Mouse (Mus musculus) spleen, postnatal 4 days (tissue): ENCODE measurements around the gene Kcnk10.
"Not testable (repeated sequence)": the region's sequence is repeated elsewhere in the genome, so short reads cannot be mapped to it uniquely, and the experiment has no call there.

Experiments used
- DNase-seq, 2 experiments: peaks; one replicate each; pipeline ENCODE4 v3.0.0; 2022; ENCODE audit warnings: low spot score in 2 of 2

The Kcnk10 gene

DNA sequence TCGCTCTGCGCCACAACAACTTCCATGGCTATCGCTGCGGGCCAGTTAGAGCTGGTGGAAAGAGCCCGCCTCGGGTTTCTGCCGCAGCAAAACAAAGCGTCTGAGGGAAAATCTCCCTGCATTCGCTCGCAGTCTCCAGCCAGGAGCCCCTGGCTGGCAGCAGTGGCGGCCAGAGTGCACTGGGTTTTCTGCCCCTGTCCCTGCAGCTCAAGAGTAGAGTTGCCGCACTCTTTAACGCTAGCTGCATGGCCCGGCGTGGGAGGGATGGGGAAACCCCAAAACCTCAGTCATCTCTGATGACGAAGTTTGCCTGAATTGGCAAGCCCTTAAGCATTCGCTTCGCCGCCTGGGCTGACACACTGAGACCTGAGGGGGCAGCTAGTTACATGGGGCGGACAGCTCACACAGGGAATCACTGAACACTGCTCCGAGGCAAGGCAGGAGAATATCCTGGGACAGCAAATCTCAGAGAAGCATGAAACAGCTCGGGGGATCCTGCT lies at the start of gene Kcnk10:
Gene Kcnk10, minus strand, starts transcription at position 450 of the 500 bp plus-strand sequence.
- DNase-seq: peak; percentile 40 to 74

DNA sequence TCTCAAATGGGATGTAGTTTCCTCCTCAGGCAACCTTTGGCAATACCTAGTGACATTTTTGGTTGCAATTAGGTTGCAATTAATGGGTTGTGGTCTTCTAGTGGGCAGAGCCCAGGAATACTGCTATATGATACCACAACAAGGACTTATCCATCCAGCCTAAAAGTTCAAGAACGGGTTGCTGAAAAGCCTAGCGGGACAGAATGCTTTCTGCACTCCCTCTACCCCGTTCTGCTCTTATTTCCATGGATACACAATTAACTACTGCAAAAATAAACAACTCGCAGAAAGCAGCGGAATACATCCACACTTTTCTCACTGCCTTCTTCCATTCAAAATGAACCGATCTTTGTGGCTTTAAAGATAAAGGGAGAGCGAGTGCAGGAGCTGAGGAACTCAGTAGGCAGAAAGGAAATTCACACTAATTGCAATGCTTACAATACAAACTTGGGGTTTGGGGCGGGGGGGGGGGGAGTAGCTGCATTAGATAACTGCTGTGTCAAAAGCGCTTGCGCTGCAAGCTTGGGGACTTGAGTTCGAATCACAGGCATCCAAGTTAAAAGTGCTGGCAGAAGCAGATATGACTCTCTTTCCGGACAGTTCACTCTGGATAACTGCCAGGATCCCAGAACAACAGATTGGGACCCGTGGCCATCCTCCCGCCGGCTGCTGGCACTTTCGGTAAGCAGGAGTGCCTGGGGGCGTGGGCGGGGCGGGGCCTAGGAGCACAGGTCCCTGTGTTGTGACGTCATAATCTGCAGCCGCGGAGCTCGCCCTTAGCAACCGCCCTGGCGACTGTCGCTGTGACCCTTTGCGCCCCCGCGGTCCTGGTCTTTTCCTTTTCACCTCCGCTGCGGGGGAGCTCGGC lies 49.5 kb upstream of the Kcnk10 start, which contains the start of gene Spata7:
Gene Spata7, plus strand, starts transcription at position 766 of the 868 bp plus-strand sequence.
- DNase-seq: peak; percentile 76 to 86

DNA sequence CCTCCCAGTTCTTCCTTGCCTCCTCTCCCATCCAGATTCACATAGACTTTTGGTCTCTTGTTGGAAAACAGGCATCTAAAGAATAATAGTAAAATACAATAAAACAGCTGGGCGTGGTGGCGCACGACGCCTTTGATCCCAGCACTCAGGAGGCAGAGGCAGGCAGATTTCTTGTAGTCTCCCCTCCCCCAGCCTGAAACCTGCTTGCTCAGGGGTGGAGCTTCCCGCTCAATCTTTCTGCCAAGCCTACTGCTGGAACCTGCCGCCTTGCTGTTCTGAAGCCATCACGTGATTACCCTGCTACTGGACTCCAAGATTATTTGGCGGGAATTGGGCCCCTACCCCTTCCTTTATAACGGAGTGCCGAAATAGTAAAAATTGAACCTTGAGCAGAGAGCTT lies 45.2 kb upstream of the Kcnk10 start:
- not testable (repeated sequence) for DNase-seq

DNA sequence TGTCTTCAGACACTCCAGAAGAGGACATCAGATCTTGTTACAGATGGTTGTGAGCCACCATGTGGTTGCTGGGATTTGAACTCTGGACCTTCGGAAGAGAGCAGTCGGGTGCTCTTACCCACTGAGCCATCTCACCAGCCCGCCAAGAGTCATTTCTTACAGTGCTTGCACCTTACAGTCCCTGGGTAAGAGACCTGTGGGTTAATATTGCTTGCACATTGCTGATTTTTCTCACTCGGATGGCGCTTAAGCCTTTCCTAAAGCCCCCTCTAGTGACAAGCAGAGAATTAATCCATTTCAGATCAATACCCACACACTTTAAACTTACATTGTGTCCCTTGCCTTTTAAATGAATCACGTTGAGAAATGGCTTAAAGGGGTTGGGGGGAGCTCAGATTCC lies 42.8 kb upstream of the Kcnk10 start:
- not testable (repeated sequence) for DNase-seq

DNA sequence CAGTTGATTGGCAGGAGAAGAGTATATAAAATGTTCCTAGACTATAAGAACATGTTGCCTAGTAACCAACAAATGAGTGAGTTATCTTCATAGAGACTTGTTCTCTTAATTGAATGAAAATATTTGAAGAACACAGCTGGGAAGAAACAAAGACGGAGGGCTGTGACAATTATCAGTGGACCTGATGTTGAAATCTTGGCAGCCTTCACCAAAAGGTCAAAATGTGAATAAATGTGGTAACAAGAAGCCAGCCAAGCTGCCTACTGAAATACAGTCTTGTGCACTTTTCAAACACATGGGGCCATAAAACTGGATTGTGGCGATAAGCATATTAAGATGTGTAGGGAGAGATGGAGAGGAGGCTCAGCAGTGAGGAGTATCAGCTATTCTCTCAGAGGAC lies 41.4 kb upstream of the Kcnk10 start:
- DNase-seq: no peak

DNA sequence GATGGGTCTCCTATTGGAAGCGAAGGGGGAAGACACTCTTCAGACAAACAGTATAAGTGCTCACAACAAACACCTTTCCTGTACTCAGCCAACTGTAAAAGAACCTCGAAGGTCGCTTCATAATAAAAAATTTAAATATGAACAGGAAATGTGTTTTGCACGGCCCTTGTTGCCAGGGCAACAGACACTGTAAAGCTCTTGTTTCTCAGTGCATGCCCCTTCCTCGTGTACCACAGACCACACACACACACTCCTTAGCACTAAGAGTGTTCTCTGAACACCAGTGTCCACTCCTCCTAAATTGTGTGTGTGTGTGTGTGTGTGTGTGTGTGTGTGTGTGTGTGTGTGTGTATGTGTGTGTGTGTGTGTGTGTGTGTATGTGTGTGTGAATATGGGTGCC lies 37.6 kb upstream of the Kcnk10 start:
- no peak for DNase-seq

DNA sequence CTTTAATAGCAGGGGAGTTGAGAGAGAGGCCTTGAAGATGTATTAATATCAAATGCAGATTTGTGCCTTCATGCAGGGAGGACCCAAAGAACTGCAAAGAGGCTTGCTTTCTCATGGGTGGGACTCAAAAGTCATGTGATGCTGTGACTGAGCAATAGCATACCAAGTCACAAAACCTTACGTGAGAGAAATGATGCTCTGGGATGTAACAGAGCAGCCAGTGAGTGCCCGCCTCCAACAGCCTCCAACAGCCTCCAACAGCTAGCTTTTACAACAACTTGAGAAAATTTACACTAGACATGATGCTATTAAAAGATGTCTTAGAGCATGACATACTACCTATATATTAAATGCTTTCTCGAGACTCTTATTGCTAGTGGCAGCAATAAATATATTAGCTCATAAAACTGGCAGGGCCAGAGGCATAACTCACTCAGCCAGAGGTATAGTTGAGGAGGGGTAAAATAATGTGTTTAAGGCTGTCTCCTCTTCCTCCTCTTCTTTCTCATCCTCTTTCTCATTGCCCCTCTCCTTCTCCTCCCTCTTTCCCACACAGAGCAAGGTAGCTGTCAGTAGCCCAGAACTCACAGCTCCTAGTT lies 36.9 kb upstream of the Kcnk10 start:
- DNase-seq: no peak

DNA sequence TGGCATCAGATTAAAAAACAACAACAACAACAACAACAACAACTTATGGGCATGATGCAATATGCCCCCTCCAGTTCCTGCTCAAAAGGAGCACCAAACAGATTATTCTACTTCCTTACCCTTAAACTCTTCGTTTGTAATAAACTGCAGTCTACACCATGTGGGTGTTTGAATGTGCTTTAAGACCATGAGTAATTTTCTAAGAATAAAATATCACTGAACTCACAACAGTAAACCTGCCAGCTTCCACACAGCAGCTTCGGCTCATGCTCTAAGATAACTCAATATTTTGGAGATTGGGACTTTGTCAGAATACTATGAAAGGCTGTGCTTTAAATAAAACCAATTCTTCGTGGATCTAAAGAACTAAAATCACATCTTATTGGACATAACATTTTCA lies 32.2 kb upstream of the Kcnk10 start:
- DNase-seq: no peak

DNA sequence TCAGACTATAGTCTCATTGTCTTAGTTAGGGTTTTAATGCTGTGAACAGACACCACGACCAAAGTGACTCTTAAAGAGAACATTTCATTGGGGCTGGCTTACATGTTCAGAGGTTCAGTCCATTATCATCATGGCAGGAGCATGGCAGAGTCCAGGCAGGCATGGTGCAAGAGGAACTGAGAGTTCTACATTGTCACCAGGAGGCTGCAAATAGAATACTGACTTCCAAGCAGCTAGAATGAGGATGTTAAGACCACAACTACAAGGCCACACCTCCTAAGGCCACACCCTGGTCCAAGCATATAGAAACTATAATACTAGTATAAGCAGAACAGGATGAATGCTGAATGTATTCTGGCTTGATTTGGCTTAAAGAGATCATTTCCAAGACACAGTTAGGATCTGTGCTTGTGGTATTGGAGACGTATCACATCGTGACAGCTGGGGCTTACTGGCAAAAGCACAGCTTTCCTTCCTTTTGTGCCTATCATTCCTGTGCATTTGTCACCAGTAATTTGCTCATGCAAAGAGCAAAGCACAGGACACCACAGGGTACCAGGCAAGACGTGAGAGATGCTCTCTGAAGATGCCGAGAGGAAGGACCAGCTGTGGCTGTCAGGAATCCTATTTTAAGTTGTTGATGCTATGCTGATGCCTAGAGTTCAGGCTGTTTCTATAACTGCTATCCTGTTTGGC lies 28.6 kb upstream of the Kcnk10 start:
- peak in 1 of 2 experiments; percentile 16 for DNase-seq

DNA sequence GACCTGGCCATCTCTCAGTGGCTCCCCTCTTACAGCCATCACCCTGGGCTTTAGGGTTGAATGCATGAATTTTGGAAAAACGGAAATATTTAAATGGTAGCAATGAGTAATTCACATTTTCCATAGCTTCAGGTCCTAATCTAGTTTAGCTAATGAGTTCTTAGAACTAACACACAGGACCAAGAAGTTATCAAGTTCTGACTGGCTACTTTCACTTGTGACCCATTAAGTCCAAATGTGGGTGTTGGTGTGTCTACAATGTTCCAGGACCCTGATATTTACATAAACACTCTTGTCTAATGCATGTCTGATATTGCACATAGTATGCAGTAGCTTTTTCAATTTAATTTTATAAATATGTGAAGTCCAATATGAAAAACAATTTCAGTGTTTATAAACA lies 27.2 kb upstream of the Kcnk10 start:
- DNase-seq: no peak

DNA sequence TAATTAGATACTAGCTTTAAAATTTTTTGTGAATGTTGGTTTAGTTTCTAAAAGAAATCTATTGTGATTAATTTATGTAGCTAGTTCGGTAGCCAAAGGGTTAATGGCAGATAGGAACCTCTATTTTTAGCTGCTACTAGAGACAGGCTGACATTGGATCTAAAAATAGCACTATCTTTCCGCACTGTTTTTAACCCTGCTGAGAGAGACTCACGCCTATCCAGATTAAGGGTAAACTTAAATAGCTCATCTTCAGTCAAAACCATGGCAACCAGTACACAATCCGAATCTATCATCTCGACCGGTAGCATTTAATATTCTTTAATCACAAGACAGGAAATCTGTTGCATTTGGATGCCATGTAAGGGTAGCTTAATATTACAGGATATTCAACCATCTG lies 24.0 kb upstream of the Kcnk10 start:
- no peak for DNase-seq

DNA sequence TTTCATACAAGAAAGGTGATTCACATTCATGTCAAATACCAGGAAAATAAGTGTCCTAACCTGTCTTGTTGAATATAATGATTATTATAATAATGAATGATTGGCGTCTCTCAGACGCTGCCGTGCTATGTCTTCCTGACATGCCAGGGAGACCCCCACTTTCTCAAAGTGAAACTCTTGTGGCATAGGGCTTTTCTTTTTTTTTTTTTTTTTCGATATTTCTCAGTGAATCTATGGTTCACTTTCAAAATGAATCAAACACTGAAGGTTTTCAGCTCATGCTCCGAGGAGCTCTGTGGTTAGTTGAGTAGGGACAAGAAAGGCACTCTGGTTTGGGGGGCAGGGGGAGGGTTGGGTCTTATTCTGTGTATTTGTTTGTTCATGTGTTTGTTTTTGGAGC lies 22.8 kb upstream of the Kcnk10 start:
- DNase-seq: no peak

DNA sequence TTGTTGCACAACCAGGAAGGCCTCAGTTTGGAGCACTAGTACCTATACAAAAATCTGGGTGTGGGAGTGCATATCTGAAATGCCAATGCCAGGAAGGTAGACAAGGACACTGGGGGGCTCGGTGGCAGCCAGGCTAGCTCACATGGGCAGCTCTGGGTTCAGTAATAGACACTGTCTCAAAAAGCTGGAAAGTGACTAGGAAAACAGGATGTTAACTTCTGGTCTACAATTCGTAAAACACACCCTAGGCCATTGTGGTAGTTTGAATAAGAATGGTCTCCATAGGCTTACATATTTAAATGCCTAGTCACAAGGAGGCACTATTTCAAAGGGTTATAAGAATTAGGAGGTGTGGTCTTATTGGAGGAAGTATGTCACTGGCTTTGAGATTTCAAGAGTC lies 12.9 kb upstream of the Kcnk10 start:
- no peak for DNase-seq

DNA sequence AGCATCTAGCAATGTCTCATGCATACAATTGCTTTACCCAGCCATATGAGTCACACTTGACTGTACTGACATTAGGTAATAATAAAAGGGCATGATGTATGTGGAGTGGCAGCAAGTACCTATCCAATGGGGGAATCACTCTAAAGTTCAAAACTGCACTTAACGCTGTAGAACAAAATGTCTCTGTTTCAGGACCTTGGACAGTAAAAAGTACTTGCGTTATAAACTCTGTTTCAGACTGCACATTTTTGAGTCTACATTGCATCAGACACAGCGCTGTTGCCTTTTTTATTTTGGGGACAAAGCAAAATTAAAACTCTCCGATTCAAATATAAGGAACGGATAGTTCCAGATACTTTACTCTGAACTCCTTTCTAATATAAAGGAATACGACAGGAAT lies 10.5 kb upstream of the Kcnk10 start:
- no peak for DNase-seq

DNA sequence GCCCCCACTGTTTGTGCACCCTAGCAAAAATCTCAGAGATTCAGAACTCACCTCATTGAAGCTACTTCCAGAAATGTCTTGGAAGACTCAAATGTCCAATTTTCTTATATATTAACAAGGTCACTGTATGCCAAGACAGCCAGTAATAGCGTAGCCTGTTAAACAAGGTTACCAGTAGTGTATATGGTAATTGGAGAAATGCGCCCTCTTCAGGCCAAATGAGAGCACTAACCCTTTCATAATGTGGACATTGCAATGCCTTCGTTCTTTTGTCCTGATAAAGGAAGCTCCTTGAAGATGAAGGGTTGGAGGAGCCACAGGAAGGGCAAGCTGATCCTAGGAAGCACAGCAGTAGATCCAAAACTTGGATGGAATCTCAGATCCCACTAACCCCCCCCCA lies 7.2 kb upstream of the Kcnk10 start:
- no peak for DNase-seq

DNA sequence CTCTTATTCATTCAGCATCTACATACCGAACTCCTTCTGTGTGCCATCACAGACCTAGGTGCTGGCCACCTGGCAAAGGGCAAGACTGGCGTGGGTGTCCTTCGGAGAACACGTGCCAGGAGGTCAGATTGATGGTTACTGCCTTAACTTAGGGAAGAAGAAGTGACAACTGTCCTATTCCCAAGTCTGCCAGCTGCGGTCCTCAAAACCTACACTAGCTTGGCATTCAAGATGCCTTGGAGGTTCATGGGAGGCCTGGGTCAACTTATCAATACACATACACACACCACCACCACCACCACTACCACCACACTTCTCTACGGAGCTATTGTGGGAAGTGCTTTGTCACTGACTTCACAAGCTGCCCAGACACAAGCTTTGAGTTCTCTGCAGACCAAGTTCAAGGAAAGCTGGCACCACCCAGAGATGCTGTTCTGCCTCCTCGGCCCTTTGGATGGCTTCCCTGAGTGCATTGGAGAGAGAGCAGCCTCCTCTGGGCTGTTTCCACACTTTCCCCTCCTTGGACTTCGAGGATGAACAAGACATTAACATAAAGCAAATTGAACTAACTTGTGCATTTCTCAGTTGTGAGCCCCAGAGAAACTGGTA lies 2.1 kb downstream of the Kcnk10 start:
- DNase-seq: no peak

DNA sequence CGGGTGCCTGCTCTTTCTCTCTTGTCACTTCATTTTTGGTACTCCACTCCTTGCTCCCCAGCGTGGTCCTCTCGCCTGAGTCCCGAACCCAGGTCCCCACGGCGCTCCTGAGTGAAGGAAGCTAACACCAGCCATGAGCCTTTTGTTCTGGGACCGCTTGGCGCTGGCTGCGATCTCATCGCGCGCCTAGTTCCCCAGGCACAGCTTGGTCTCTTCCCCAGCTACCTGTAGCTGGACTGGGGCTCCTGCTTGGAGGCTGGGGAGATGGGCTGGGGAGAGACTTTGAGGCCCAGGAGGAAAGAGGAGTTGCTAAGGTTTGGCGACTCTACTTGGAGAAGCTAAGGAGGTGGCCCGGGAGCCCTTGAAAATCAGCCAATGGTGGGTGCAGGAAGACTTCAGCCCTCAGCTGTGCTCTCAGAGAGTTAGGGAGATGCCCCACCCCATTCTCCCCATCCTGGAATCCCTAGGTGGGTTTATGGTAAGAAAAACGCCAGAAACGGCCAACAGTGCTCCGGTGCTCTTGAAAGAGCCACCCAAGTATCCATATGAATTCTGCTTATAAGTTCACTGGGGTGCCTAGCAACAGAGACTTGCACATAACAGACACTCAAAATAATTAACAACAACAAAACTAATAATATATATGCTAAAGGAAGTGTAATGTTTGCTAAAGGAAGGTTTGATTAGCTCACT lies 2.8 kb downstream of the Kcnk10 start:
- DNase-seq: no peak

DNA sequence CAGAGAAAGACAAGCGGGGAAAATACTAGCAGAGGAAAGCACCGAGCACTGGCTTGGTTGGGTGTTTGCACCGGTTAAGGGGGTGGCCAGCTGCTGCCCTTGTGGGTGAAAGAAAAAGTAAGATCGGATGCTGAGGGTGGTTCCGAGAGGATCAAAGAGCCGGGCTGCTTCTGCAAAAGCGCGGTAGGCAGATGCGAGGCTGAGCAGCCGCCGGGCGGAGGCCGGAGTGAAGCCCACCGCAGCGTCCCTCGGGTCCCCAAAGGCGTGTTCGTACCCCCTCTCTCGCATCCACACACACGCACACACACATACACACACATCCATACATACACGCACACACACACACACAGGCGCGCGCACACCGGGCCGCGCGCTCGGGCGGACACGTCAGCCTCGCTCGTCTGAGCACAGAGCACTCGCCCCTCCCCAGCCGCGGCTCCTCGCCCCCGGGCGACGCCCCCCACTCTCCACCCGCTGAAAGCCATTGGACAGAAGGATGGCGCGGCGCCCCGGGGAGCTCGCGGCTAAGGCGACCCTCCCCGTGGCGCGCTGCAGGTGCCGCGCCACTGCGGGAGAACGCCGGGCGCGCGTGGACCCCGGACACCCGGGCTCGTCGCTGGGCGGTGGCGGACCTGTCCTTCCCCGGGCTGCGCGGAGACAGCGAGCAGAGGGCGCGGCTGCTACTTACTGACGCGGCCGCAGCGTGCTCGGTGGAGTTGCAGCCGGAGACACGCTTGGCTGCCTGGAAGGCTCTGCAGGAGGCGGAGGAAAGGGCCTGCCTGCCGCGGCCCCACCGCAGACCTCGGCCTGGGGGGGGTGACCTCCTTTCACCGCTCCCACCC lies 3.5 kb downstream of the Kcnk10 start:
- peak; percentile 49 to 79 for DNase-seq

DNA sequence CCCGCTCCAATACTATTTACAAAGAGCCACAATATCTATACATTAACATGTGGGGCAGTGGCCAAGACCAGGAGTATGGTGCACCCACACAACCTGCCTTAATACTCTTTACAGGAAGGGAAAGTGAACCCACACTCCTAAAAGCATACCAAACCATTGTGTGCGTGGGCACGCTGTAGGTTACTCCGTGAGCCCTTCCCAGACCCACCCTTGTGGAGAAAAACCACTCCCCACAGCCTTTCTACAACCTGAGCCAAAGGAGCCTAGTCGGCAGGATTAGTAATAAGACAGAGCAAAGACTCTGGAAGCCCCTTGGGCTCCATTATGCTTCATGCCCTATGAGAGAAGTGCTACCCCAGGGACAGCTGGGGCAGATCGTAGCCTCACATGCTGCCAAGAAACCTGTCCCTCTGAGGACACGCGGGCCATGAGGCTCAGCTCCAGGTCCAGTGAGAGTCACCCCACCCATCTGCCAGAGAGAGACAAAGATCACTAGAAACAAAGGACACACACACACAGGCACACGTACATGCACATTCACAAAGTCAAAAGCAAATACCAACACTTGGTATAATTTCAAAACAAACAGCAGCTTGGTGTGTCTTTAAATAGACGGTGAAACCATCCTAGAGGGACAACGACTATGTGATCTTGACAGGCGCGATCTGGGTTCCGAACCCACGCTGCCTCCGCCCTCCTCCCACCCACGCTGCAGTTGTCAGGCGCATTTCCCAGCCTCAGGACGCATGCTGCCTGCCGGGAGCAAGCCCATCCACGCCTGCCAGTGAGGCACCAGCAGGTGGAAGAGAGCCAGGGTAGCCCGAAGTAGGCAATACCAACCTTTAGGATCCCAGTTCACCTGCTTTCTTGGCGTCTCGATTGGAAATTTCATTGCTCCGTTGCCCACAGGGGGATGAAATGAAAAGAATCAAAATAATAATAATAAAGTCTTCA lies 4.5 kb downstream of the Kcnk10 start:
- DNase-seq: no peak
